Mouse (Mus musculus): ENCODE results near the gene Sema3e. TPM values are rescaled to one million over a fixed set of nuclear protein-coding genes. Genes with fewer than 3 reads are reported as not detected.

Sema3e gene
- polyA plus RNA-seq, 1 experiment from 2014 or later = 18.9 TPM

- H3K9ac ChIP-seq (replicated peaks; ENCODE audit: low read depth) = no peak overlapping the region
- no peak overlapping the region for H3K4me3 ChIP-seq (ENCODE audit: low read depth, low read length)
- 64% methylated on average over 4 of the region's 4 CpGs for WGBS
- H3K9me3 ChIP-seq (ENCODE audit: low read length) = no peaks in the 10 kb centered on the region
- no peak for ATAC-seq
- H3K27ac ChIP-seq (ENCODE audit: low read length) = no peak overlapping the region
- H3K4me1 ChIP-seq (ENCODE audit: insufficient read depth, low read depth, low read length) = no peaks in the 10 kb centered on the region
- no peaks in the 10 kb centered on the region for H3K36me3 ChIP-seq (ENCODE audit: insufficient read depth, low read length)
- no peak overlapping the region for H3K4me2 ChIP-seq (replicated peaks; ENCODE audit: low read depth, low read length)
- H3K27me3 ChIP-seq (replicated peaks; ENCODE audit: insufficient read depth, low read length) = no peaks in the 10 kb centered on the region
- no peak for DNase-seq (ENCODE audit: low spot score)
- no peak for TF ChIP-seq CTCF (IDR thresholded peaks at IDR 0.05)
- TF ChIP-seq EP300 (IDR thresholded peaks at IDR 0.05) = no peak
Measured at GRCm38 (mm10) chr5:14090609-14090969, 65.5 kb downstream of the Sema3e start.

- H3K9me3 ChIP-seq (ENCODE audit: low read length) = no peaks in the 10 kb centered on the region
- H3K4me3 ChIP-seq (ENCODE audit: low read depth, low read length) = no peak overlapping the region; the same call in 1 of the 2 replicates
- H3K9ac ChIP-seq (replicated peaks; ENCODE audit: low read depth) = no peak overlapping the region
- no peak for DNase-seq (ENCODE audit: low spot score)
- no peak overlapping the region for H3K27ac ChIP-seq (ENCODE audit: low read length)
- no peaks in the 10 kb centered on the region for H3K4me1 ChIP-seq (ENCODE audit: insufficient read depth, low read depth, low read length)
- TF ChIP-seq EP300 (IDR thresholded peaks at IDR 0.05) = no peak
- no peak for TF ChIP-seq CTCF (IDR thresholded peaks at IDR 0.05)
- no peaks in the 10 kb centered on the region for H3K36me3 ChIP-seq (ENCODE audit: insufficient read depth, low read length)
- no peaks in the 10 kb centered on the region for H3K27me3 ChIP-seq (replicated peaks; ENCODE audit: insufficient read depth, low read length)
- ATAC-seq = no peak
- H3K4me2 ChIP-seq (replicated peaks; ENCODE audit: low read depth, low read length) = peak overlapping the region; percentile 29
- WGBS = 32% methylated on average over 14 of the region's 14 CpGs
Measured at GRCm38 (mm10) chr5:14092262-14092776, 67.2 kb downstream of the Sema3e start.

- no peak for ATAC-seq
- TF ChIP-seq EP300 (IDR thresholded peaks at IDR 0.05) = no peak
- TF ChIP-seq CTCF (IDR thresholded peaks at IDR 0.05) = no peak
Measured at GRCm38 (mm10) chr5:14096196-14096595, 71.1 kb downstream of the Sema3e start.

GRCm38 (mm10) chr5:14098677-14099076, 73.6 kb downstream of the Sema3e start:
- H3K4me1 ChIP-seq (ENCODE audit: insufficient read depth, low read depth, low read length) = no peaks in the 10 kb centered on the region
- DNase-seq (ENCODE audit: low spot score) (no peak), ATAC-seq (no peak)
- peak; percentile 58 for TF ChIP-seq EP300 (IDR thresholded peaks at IDR 0.05)
- no peak for TF ChIP-seq CTCF (IDR thresholded peaks at IDR 0.05)
- no peaks in the 10 kb centered on the region for H3K36me3 ChIP-seq (ENCODE audit: insufficient read depth, low read length)
- no peak overlapping the region for H3K9ac ChIP-seq (replicated peaks; ENCODE audit: low read depth)
- H3K9me3 ChIP-seq (ENCODE audit: low read length) = no peaks in the 10 kb centered on the region
- WGBS = 49% methylated on average over 3 of the region's 3 CpGs
- H3K4me2 ChIP-seq (replicated peaks; ENCODE audit: low read depth, low read length) = no peak overlapping the region
- no peak overlapping the region for H3K27ac ChIP-seq (ENCODE audit: low read length)
- no peak overlapping the region for H3K4me3 ChIP-seq (ENCODE audit: low read depth, low read length)
- H3K27me3 ChIP-seq (replicated peaks; ENCODE audit: insufficient read depth, low read length) = no peaks in the 10 kb centered on the region

More at GRCm38 (mm10) chr5:14096196-14096595, 71.1 kb downstream of the Sema3e start:
- Histone ChIP-seq H3K27me3 (replicated peaks; ENCODE audit: insufficient read depth, low read length) (no peaks in the 10 kb centered on the region), H3K4me1 (ENCODE audit: insufficient read depth, low read depth, low read length) (no peaks in the 10 kb centered on the region), H3K9ac (replicated peaks; ENCODE audit: low read depth) (no peak overlapping the region), H3K4me2 (replicated peaks; ENCODE audit: low read depth, low read length) (no peak overlapping the region), H3K4me3 (ENCODE audit: low read depth, low read length) (no peak overlapping the region), H3K9me3 (ENCODE audit: low read length) (no peaks in the 10 kb centered on the region), H3K27ac (ENCODE audit: low read length) (no peak overlapping the region), H3K36me3 (ENCODE audit: insufficient read depth, low read length) (no peaks in the 10 kb centered on the region)
- DNase-seq (ENCODE audit: low spot score) = no peak
- WGBS = 79% methylated on average over 1 of the region's 1 CpGs

- no peak overlapping the region for H3K4me3 ChIP-seq (ENCODE audit: low read depth, low read length)
- no peak overlapping the region for H3K4me2 ChIP-seq (replicated peaks; ENCODE audit: low read depth, low read length)
- ATAC-seq (peak; percentile 65), DNase-seq (ENCODE audit: low spot score) (peak; percentile 46)
- no peaks in the 10 kb centered on the region for H3K36me3 ChIP-seq (ENCODE audit: insufficient read depth, low read length)
- 51% methylated on average over 4 of the region's 4 CpGs for WGBS
- H3K27ac ChIP-seq (ENCODE audit: low read length) = no peak overlapping the region
- H3K9me3 ChIP-seq (ENCODE audit: low read length) = no peaks in the 10 kb centered on the region
- H3K27me3 ChIP-seq (replicated peaks; ENCODE audit: insufficient read depth, low read length) = no peaks in the 10 kb centered on the region
- H3K9ac ChIP-seq (replicated peaks; ENCODE audit: low read depth) = no peak overlapping the region
- H3K4me1 ChIP-seq (ENCODE audit: insufficient read depth, low read depth, low read length) = no peaks in the 10 kb centered on the region
- TF ChIP-seq EP300 (IDR thresholded peaks at IDR 0.05) = peak; percentile 94
- TF ChIP-seq CTCF (IDR thresholded peaks at IDR 0.05) = no peak
Measured at GRCm38 (mm10) chr5:14107365-14107764, 82.3 kb downstream of the Sema3e start.

GRCm38 (mm10) chr5:14109001-14109400, 83.9 kb downstream of the Sema3e start:
- no peak for DNase-seq (ENCODE audit: low spot score)
- Histone ChIP-seq H3K9me3 (ENCODE audit: low read length) (no peaks in the 10 kb centered on the region), H3K4me2 (replicated peaks; ENCODE audit: low read depth, low read length) (no peak overlapping the region), H3K27ac (ENCODE audit: low read length) (no peak overlapping the region), H3K9ac (replicated peaks; ENCODE audit: low read depth) (no peak overlapping the region), H3K27me3 (replicated peaks; ENCODE audit: insufficient read depth, low read length) (no peaks in the 10 kb centered on the region), H3K4me1 (ENCODE audit: insufficient read depth, low read depth, low read length) (no peaks in the 10 kb centered on the region), H3K4me3 (ENCODE audit: low read depth, low read length) (no peak overlapping the region), H3K36me3 (ENCODE audit: insufficient read depth, low read length) (no peaks in the 10 kb centered on the region)
- WGBS = 85% methylated on average over 4 of the region's 4 CpGs
- ATAC-seq = no peak
- no peak for TF ChIP-seq EP300 (IDR thresholded peaks at IDR 0.05)
- no peak for TF ChIP-seq CTCF (IDR thresholded peaks at IDR 0.05)

- Histone ChIP-seq H3K27me3 (replicated peaks; ENCODE audit: insufficient read depth, low read length) (no peaks in the 10 kb centered on the region), H3K4me3 (ENCODE audit: low read depth, low read length) (no peak overlapping the region), H3K4me1 (ENCODE audit: insufficient read depth, low read depth, low read length) (no peaks in the 10 kb centered on the region), H3K36me3 (ENCODE audit: insufficient read depth, low read length) (no peaks in the 10 kb centered on the region), H3K9me3 (ENCODE audit: low read length) (no peaks in the 10 kb centered on the region), H3K4me2 (replicated peaks; ENCODE audit: low read depth, low read length) (no peak overlapping the region), H3K27ac (ENCODE audit: low read length) (no peak overlapping the region), H3K9ac (replicated peaks; ENCODE audit: low read depth) (no peak overlapping the region)
- peak; percentile 15 for DNase-seq (ENCODE audit: low spot score)
- 49% methylated on average over 4 of the region's 4 CpGs for WGBS
- TF ChIP-seq EP300 (IDR thresholded peaks at IDR 0.05) = peak; percentile 76
- no peak for TF ChIP-seq CTCF (IDR thresholded peaks at IDR 0.05)
- ATAC-seq = no peak; the same call in 1 of the 2 replicates
Measured at GRCm38 (mm10) chr5:14111401-14111800, 86.3 kb downstream of the Sema3e start.

All from lung, postnatal 0 days (tissue).